Mouse (Mus musculus): Measurements from ENCODE around the gene Ubald1.

GRCm38 (mm10) chr16:4847041-4847440, 33.1 kb downstream of the Ubald1 start:
- TF ChIP-seq CTCF (IDR thresholded peaks at IDR 0.05; ENCODE audit: low read depth, low read length), result no peak
- no peak for TF ChIP-seq POLR2A (IDR thresholded peaks at IDR 0.05; ENCODE audit: borderline replicate concordance, low read depth, low read length)

Measured in bone marrow macrophage, adult 2 months (primary cell).